Mouse (Mus musculus) kidney, postnatal 10 days (tissue): Measurements from ENCODE around the gene Ripk3.

ENCODE experiments used
- DNase-seq: peaks from one replicate; pipeline ENCODE4 v3.0.0; 2021; ENCODE audit warnings: mixed read lengths

Gene Ripk3

GRCm38 (mm10) chr14:55795380-55796163 lies 6.9 kb upstream of the Ripk3 start:
- no peak for DNase-seq

- no peak for DNase-seq
These were observed 5.3 kb upstream of the Ripk3 start for GRCm38 (mm10) chr14:55793946-55794345.

- DNase-seq = no peak
These were observed 4.8 kb upstream of the Ripk3 start for GRCm38 (mm10) chr14:55793461-55793860.

GRCm38 (mm10) chr14:55787731-55788130 lies 934 bp downstream of the Ripk3 start:
- no peak for DNase-seq

GRCm38 (mm10) chr14:55785195-55785594 lies 3.5 kb downstream of the Ripk3 start:
- DNase-seq = no peak

GRCm38 (mm10) chr14:55783958-55784235 lies 4.8 kb downstream of the Ripk3 start, which contains the start of gene Adcy4:
TSS of gene Adcy4 (minus strand) at chr14:55784095.
- peak; percentile 59 for DNase-seq

GRCm38 (mm10) chr14:55783171-55783957 lies 5.3 kb downstream of the Ripk3 start:
- DNase-seq = peak; percentile 48

- no peak for DNase-seq
These were observed 6.2 kb downstream of the Ripk3 start for GRCm38 (mm10) chr14:55782361-55782960.

GRCm38 (mm10) chr14:55781310-55781709 lies 7.4 kb downstream of the Ripk3 start:
- DNase-seq = peak; percentile 81

- DNase-seq = peak; percentile 13
These were observed 7.9 kb downstream of the Ripk3 start for GRCm38 (mm10) chr14:55780736-55781135.

GRCm38 (mm10) chr14:55779656-55780055 lies 9.0 kb downstream of the Ripk3 start:
- DNase-seq = peak; percentile 16

- DNase-seq = peak; percentile 6
These were observed 10.0 kb downstream of the Ripk3 start for GRCm38 (mm10) chr14:55778686-55779085.

GRCm38 (mm10) chr14:55777806-55778205 lies 10.9 kb downstream of the Ripk3 start:
- peak; percentile 5 for DNase-seq

- no peak for DNase-seq
These were observed 11.5 kb downstream of the Ripk3 start for GRCm38 (mm10) chr14:55777176-55777575.

GRCm38 (mm10) chr14:55776711-55777110 lies 12.0 kb downstream of the Ripk3 start:
- no peak for DNase-seq

GRCm38 (mm10) chr14:55769087-55769703 lies 19.5 kb downstream of the Ripk3 start:
- DNase-seq = no peak

- DNase-seq = no peak
These were observed 20.1 kb downstream of the Ripk3 start for GRCm38 (mm10) chr14:55768555-55768954.

GRCm38 (mm10) chr14:55767519-55768414 lies 20.9 kb downstream of the Ripk3 start:
- DNase-seq = peak; percentile 82

GRCm38 (mm10) chr14:55765696-55766095 lies 23.0 kb downstream of the Ripk3 start, which contains the start of gene Ltb4r1:
TSS of gene Ltb4r1 (plus strand) at chr14:55765962.
- DNase-seq = no peak

GRCm38 (mm10) chr14:55763166-55763565 lies 25.5 kb downstream of the Ripk3 start:
- DNase-seq = no peak

GRCm38 (mm10) chr14:55762001-55762821 lies 26.5 kb downstream of the Ripk3 start:
- DNase-seq = peak; percentile 78
